Mouse (Mus musculus) liver, postnatal 0 days (tissue): ENCODE measurements around the gene B3gnt2. TPM values are rescaled to one million over a fixed set of nuclear protein-coding genes. Genes with fewer than 3 reads are reported as not detected.

ENCODE experiments used
- ATAC-seq: fragments of 200-750 bp; cut with Nextera tagmentation; 2 replicates; pipeline ENCODE4 v1.8.0; 2017; ENCODE audit warnings: mild to moderate bottlenecking, moderate library complexity
- DNase-seq: peaks from one replicate; pipeline ENCODE4 v3.0.0-alpha.2; 2016
- H3K27ac ChIP-seq: fragments of 300-500 bp; sonication (generic); 2 replicates; pipeline ENCODE4 v1.5.1; 2014; ENCODE audit warnings: antibody characterized with exemption, moderate library complexity, mild to moderate bottlenecking, low read depth
- H3K27me3 ChIP-seq: fragments of 300-500 bp; sonication (generic); 2 replicates; pipeline ENCODE4 v1.6.1; 2014; ENCODE audit warnings: low read length, control low read depth, mixed read lengths; ENCODE audit not compliant: insufficient read depth
- H3K36me3 ChIP-seq: fragments of 300-500 bp; sonication (generic); replicated peaks from 2 replicates; pipeline ENCODE4 v1.6.1; 2014; ENCODE audit warnings: mild to moderate bottlenecking, control low read depth, low read length, moderate library complexity, mixed read lengths; ENCODE audit not compliant: insufficient read depth
- H3K4me1 ChIP-seq: fragments of 300-500 bp; sonication (generic); 2 replicates; pipeline ENCODE4 v1.6.1; 2014; ENCODE audit warnings: antibody characterized with exemption, mild to moderate bottlenecking, control low read depth; ENCODE audit not compliant: insufficient read depth
- H3K4me2 ChIP-seq: fragments of 300-500 bp; sonication (generic); 2 replicates; pipeline ENCODE4 v1.6.1; 2014; ENCODE audit warnings: low read depth, mild to moderate bottlenecking, low read length, moderate library complexity, mixed read lengths
- H3K4me3 ChIP-seq: fragments of 300-500 bp; sonication (generic); 2 replicates; pipeline ENCODE4 v1.5.1; 2014; ENCODE audit warnings: low read depth, low read length
- H3K9ac ChIP-seq: fragments of 300-500 bp; sonication (generic); replicated peaks from 2 replicates; pipeline ENCODE4 v1.6.1; 2014; ENCODE audit warnings: mild to moderate bottlenecking, moderate library complexity
- H3K9me3 ChIP-seq: fragments of 300-500 bp; sonication (generic); 2 replicates; pipeline ENCODE4 v1.6.1; 2016; ENCODE audit warnings: mild to moderate bottlenecking, control low read depth, low read length, mixed read lengths
- CTCF ChIP-seq: sonication (generic); IDR thresholded peaks from 2 replicates; pipeline ENCODE4 v1.5.1; 2016; ENCODE audit warnings: antibody characterized with exemption, low read depth
- EP300 ChIP-seq: IDR thresholded peaks from 2 replicates; pipeline ENCODE4 v1.6.1; 2016; ENCODE audit warnings: antibody characterized with exemption, low read depth, mild to moderate bottlenecking
- WGBS: fragments of 180-500 bp; shearing (Covaris S2); extraction: QIAGEN DNeasy Blood & Tissue Kit; methylation state at CpG from one replicate; pipeline ENCODE4 v1.1.7; 2014; ENCODE audit not compliant: insufficient replicate concordance; 5-methylcytosine and 5-hydroxymethylcytosine counted together
- polyA plus RNA-seq: library from polyadenylated mRNA; unstranded; fragments of >200 nt; fragmentation: Nextera tagmentation; extraction: Ambion mirVana; gene quantifications from 2 replicates; pipeline ENCODE4 v1.2.1, GENCODE M21; 2015

B3gnt2 gene
- polyA plus RNA-seq, 1 experiment from 2014 or later: 10.0 TPM

DNA sequence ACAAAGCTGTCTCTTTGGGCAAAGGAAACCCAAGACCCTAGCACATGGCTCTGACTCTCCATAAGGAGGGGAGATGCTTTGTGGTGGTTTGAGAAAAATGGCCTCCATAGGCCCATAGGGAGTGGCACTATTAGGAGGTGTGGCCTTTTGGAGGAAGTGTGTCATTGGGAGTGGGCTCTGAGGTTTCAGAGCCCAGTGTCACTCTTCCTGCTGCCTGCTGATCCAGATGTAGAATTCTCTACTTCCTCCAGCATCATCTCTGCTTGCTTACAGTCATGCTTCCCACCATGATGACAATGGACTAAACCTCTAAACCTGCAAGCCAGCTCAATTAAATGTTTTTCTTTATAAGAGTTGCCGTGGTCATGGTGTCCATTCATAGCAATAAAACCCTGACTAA, 66.0 kb downstream of the B3gnt2 start:
- no peak for TF ChIP-seq CTCF
- no peak for TF ChIP-seq EP300
- no peak overlapping the region for H3K27ac ChIP-seq
- no peak overlapping the region for H3K4me3 ChIP-seq
- WGBS: 87% methylated on average over 1 of the region's 1 CpGs
- ATAC-seq (no peak), DNase-seq (no peak)
- H3K9ac ChIP-seq: no peak overlapping the region
- no peaks in the 10 kb centered on the region for H3K27me3 ChIP-seq
- no peaks in the 10 kb centered on the region for H3K36me3 ChIP-seq
- H3K4me2 ChIP-seq: no peak overlapping the region
- peaks cover 13% of the 10 kb centered on the region for H3K4me1 ChIP-seq
- H3K9me3 ChIP-seq: no peaks in the 10 kb centered on the region

GRCm38 (mm10) chr11:22793881-22794203, 66.9 kb downstream of the B3gnt2 start:
- ATAC-seq (peak; percentile 49; the same call in 1 of the 2 replicates), DNase-seq (no peak)
- Histone ChIP-seq H3K4me1 (peaks cover 11% of the 10 kb centered on the region; the same call in 1 of the 2 replicates), H3K4me2 (peak overlapping the region; percentile 4; the same call in 1 of the 2 replicates), H3K27ac (no peak overlapping the region), H3K36me3 (no peaks in the 10 kb centered on the region), H3K9ac (no peak overlapping the region), H3K27me3 (no peaks in the 10 kb centered on the region), H3K9me3 (no peaks in the 10 kb centered on the region), H3K4me3 (no peak overlapping the region)
- WGBS: 36% methylated on average over 1 of the region's 1 CpGs
- TF ChIP-seq EP300: no peak
- TF ChIP-seq CTCF: no peak

GRCm38 (mm10) chr11:22793176-22793880, 67.4 kb downstream of the B3gnt2 start:
- no peaks in the 10 kb centered on the region for H3K27me3 ChIP-seq
- H3K36me3 ChIP-seq: no peaks in the 10 kb centered on the region
- no peak for DNase-seq
- H3K27ac ChIP-seq: no peak overlapping the region
- no peak for TF ChIP-seq CTCF
- peak; percentile 26 for TF ChIP-seq EP300
- H3K9ac ChIP-seq: no peak overlapping the region
- H3K9me3 ChIP-seq: no peaks in the 10 kb centered on the region
- ATAC-seq: peak; percentile 83
- WGBS: 79% methylated on average over 3 of the region's 3 CpGs
- H3K4me2 ChIP-seq: peak overlapping the region; percentile 4; the same call in 1 of the 2 replicates
- peaks cover 11% of the 10 kb centered on the region; the same call in 1 of the 2 replicates for H3K4me1 ChIP-seq
- H3K4me3 ChIP-seq: no peak overlapping the region

- 95% methylated on average over 1 of the region's 1 CpGs for WGBS
Measured at GRCm38 (mm10) chr11:22792149-22792548, 68.6 kb downstream of the B3gnt2 start.

DNA sequence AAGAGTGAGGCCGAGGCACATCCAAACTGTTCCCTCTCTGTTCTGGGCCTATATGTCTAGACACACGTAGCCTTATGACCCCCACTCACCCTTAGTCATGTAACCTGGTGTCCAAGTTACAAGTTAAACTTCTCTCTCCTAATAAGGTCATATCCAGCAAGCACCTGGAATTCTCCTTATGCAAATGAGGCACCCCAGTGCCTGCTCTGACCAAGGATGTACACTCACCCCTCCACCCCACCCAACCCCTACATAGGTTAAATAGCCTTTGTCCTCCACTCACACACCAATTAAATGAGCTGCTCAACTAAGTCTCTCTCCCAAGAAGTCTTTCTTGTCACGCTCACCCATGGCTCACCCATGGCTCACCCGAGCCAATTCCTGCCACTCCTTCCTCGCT, 69.0 kb downstream of the B3gnt2 start:
- Histone ChIP-seq H3K4me2 (no peak overlapping the region), H3K4me1 (peaks cover 11% of the 10 kb centered on the region; the same call in 1 of the 2 replicates), H3K27me3 (no peaks in the 10 kb centered on the region), H3K9ac (no peak overlapping the region), H3K4me3 (no peak overlapping the region), H3K9me3 (no peaks in the 10 kb centered on the region), H3K36me3 (no peaks in the 10 kb centered on the region), H3K27ac (no peak overlapping the region)
- 84% methylated on average over 5 of the region's 5 CpGs for WGBS
- DNase-seq (no peak), ATAC-seq (no peak)
- TF ChIP-seq CTCF: no peak
- no peak for TF ChIP-seq EP300

More at GRCm38 (mm10) chr11:22792149-22792548, 68.6 kb downstream of the B3gnt2 start:
- DNase-seq: no peak
- H3K4me3 ChIP-seq: no peak overlapping the region
- TF ChIP-seq EP300: no peak
- TF ChIP-seq CTCF: no peak
- H3K27me3 ChIP-seq: no peaks in the 10 kb centered on the region
- no peaks in the 10 kb centered on the region for H3K36me3 ChIP-seq
- no peak overlapping the region for H3K9ac ChIP-seq
- peaks cover 11% of the 10 kb centered on the region; the same call in 1 of the 2 replicates for H3K4me1 ChIP-seq
- H3K27ac ChIP-seq: no peak overlapping the region
- H3K4me2 ChIP-seq: no peak overlapping the region
- no peaks in the 10 kb centered on the region for H3K9me3 ChIP-seq
- ATAC-seq: no peak

DNA sequence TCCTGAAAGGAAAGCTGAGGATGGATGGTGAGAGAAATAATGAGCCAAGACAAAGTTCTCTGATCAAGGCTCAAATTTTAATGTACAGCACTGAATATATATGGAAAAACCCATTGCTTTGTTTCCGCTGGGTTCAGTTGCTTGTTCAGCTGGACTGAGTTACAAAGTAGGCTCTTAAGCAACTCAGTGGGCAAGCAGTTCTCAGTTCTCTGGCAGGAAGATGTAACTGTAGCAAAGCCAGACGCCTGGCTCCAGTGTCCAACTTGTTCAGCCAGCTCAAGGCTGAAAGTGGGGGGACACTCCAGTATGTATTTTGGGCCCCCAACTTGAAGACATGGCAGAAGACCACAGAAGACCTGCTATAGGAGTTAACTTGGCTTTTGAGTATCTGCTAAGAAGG, 72.9 kb downstream of the B3gnt2 start:
- Histone ChIP-seq H3K9me3 (no peaks in the 10 kb centered on the region), H3K4me3 (no peak overlapping the region), H3K27me3 (no peaks in the 10 kb centered on the region), H3K36me3 (no peaks in the 10 kb centered on the region), H3K4me1 (0 out of 2 replicates have a peak, but pooled peaks cover 3% of the 10 kb centered on the region), H3K9ac (no peak overlapping the region), H3K4me2 (no peak overlapping the region), H3K27ac (no peak overlapping the region)
- ATAC-seq (no peak), DNase-seq (no peak)
- TF ChIP-seq EP300: no peak
- TF ChIP-seq CTCF: no peak
- 73% methylated on average over 2 of the region's 2 CpGs for WGBS
